Mouse (Mus musculus): ENCODE measurements at regions not wholly inside any gene's neighbourhood (a gene's known extent, or its start where the extent isn't known, plus 50 kb on each side); places are given as distances from the start of the nearest gene placed in this dataset.

GRCm38 (mm10) chr2:123267036-123267435, 502.0 kb downstream of the Sqor start:
- 77% methylated on average over 4 of the region's 4 CpGs for WGBS

DNA sequence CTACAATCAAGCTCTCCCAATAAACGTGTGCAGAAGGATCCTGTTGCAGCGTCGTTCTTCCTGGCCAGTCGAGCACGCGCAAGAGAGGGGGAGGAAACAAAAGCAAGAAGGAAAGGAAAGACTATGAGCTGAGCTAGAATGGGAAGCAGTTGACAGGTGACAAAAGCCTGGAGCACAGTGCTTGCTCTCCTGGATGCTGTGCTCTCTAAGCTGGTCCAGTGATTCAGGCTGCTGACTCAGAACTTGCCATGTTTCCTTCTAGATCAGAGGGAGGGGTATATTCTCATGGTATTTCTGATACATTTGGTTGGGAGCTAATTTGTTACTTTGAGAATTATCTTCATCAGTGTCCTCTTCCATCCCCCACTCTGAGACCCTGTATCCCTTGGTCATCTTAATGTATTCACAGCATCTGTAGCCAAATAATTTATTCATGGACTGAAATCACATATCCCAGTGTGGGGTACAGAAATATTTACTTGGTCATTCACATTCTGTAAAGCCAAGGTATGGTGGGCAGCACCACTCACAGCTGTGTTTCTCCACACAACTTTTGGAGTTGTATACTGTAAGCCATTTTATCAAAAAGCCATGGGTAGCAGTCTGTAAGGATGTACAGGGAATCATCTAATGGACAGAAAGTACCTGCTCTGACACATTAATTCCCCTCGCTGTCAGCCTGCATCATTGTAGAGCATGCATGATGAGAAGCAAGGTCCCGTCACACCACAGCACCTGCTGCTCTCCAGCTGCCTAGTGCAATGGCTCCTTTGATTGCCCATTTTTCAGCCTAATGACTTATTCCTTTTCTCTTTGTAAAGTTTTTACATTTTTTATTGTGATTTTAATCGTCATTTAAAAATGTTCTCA, 510.1 kb downstream of the Sqor start:
- no peaks in the 10 kb centered on the region for H3K9me3 ChIP-seq (replicated peaks; ENCODE audit: control insufficient read depth, low read length)
- ATAC-seq (replicated peaks; ENCODE audit: insufficient number of reproducible peaks, low FRiP score, low TSS enrichment, low read depth) = no peak
- DNase-seq (ENCODE audit: low spot score) = no peak
- H3K4me1 ChIP-seq (ENCODE audit: control insufficient read depth, insufficient read depth, low read length) = no peaks in the 10 kb centered on the region
- 86% methylated on average over 9 of the region's 9 CpGs for WGBS
- H3K4me2 ChIP-seq (ENCODE audit: low read depth, low read length) = no peak overlapping the region
- H3K36me3 ChIP-seq (replicated peaks; ENCODE audit: control insufficient read depth, insufficient read depth, low read depth, low read length) = no peaks in the 10 kb centered on the region
- H3K4me3 ChIP-seq (ENCODE audit: low read depth, low read length) = no peak overlapping the region
- H3K27ac ChIP-seq (replicated peaks; ENCODE audit: low read depth, low read length) = no peak overlapping the region
- no peaks in the 10 kb centered on the region for H3K27me3 ChIP-seq (ENCODE audit: control insufficient read depth, insufficient read depth, low read length)
- H3K9ac ChIP-seq (replicated peaks; ENCODE audit: low read length) = no peak overlapping the region

More at GRCm38 (mm10) chr2:123267036-123267435, 502.0 kb downstream of the Sqor start:
- Histone ChIP-seq H3K4me2 (ENCODE audit: low read depth, low read length) (no peak overlapping the region), H3K27ac (replicated peaks; ENCODE audit: low read depth, low read length) (no peak overlapping the region), H3K27me3 (ENCODE audit: control insufficient read depth, insufficient read depth, low read length) (no peaks in the 10 kb centered on the region), H3K4me3 (ENCODE audit: low read depth, low read length) (no peak overlapping the region), H3K36me3 (replicated peaks; ENCODE audit: control insufficient read depth, insufficient read depth, low read depth, low read length) (no peaks in the 10 kb centered on the region), H3K9me3 (replicated peaks; ENCODE audit: control insufficient read depth, low read length) (no peaks in the 10 kb centered on the region), H3K9ac (replicated peaks; ENCODE audit: low read length) (no peak overlapping the region), H3K4me1 (ENCODE audit: control insufficient read depth, insufficient read depth, low read length) (no peaks in the 10 kb centered on the region)
- ATAC-seq (replicated peaks; ENCODE audit: insufficient number of reproducible peaks, low FRiP score, low TSS enrichment, low read depth) (no peak), DNase-seq (ENCODE audit: low spot score) (no peak)

- 79% methylated on average over 6 of the region's 6 CpGs for WGBS
Measured at GRCm38 (mm10) chr2:123275736-123276330, 510.8 kb downstream of the Sqor start.

GRCm38 (mm10) chr2:123311554-123312276, 546.7 kb downstream of the Sqor start:
- Histone ChIP-seq H3K9ac (replicated peaks; ENCODE audit: low read length) (no peak overlapping the region), H3K9me3 (replicated peaks; ENCODE audit: control insufficient read depth, low read length) (no peaks in the 10 kb centered on the region), H3K36me3 (replicated peaks; ENCODE audit: control insufficient read depth, insufficient read depth, low read depth, low read length) (no peaks in the 10 kb centered on the region), H3K27me3 (ENCODE audit: control insufficient read depth, insufficient read depth, low read length) (no peaks in the 10 kb centered on the region), H3K27ac (replicated peaks; ENCODE audit: low read depth, low read length) (no peak overlapping the region), H3K4me1 (ENCODE audit: control insufficient read depth, insufficient read depth, low read length) (no peaks in the 10 kb centered on the region), H3K4me2 (ENCODE audit: low read depth, low read length) (no peak overlapping the region), H3K4me3 (ENCODE audit: low read depth, low read length) (no peak overlapping the region)
- no peak for DNase-seq (ENCODE audit: low spot score)
- 74% methylated on average over 6 of the region's 6 CpGs for WGBS
- ATAC-seq (replicated peaks; ENCODE audit: insufficient number of reproducible peaks, low FRiP score, low TSS enrichment, low read depth) = no peak

More at GRCm38 (mm10) chr2:123275736-123276330, 510.8 kb downstream of the Sqor start:
- DNase-seq (ENCODE audit: low spot score) (no peak), ATAC-seq (replicated peaks; ENCODE audit: insufficient number of reproducible peaks, low FRiP score, low TSS enrichment, low read depth) (no peak)
- H3K9ac ChIP-seq (replicated peaks; ENCODE audit: low read length) = no peak overlapping the region
- H3K27me3 ChIP-seq (ENCODE audit: control insufficient read depth, insufficient read depth, low read length) = no peaks in the 10 kb centered on the region
- H3K36me3 ChIP-seq (replicated peaks; ENCODE audit: control insufficient read depth, insufficient read depth, low read depth, low read length) = no peaks in the 10 kb centered on the region
- H3K9me3 ChIP-seq (replicated peaks; ENCODE audit: control insufficient read depth, low read length) = no peaks in the 10 kb centered on the region
- H3K4me1 ChIP-seq (ENCODE audit: control insufficient read depth, insufficient read depth, low read length) = no peaks in the 10 kb centered on the region
- H3K4me3 ChIP-seq (ENCODE audit: low read depth, low read length) = no peak overlapping the region
- no peak overlapping the region for H3K27ac ChIP-seq (replicated peaks; ENCODE audit: low read depth, low read length)
- H3K4me2 ChIP-seq (ENCODE audit: low read depth, low read length) = no peak overlapping the region

- Histone ChIP-seq H3K4me1 (ENCODE audit: control insufficient read depth, insufficient read depth, low read length) (no peaks in the 10 kb centered on the region), H3K4me2 (ENCODE audit: low read depth, low read length) (no peak overlapping the region), H3K27me3 (ENCODE audit: control insufficient read depth, insufficient read depth, low read length) (no peaks in the 10 kb centered on the region), H3K9ac (replicated peaks; ENCODE audit: low read length) (no peak overlapping the region), H3K4me3 (ENCODE audit: low read depth, low read length) (no peak overlapping the region), H3K36me3 (replicated peaks; ENCODE audit: control insufficient read depth, insufficient read depth, low read depth, low read length) (no peaks in the 10 kb centered on the region), H3K27ac (replicated peaks; ENCODE audit: low read depth, low read length) (no peak overlapping the region), H3K9me3 (replicated peaks; ENCODE audit: control insufficient read depth, low read length) (no peaks in the 10 kb centered on the region)
- ATAC-seq (replicated peaks; ENCODE audit: insufficient number of reproducible peaks, low FRiP score, low TSS enrichment, low read depth) (peak; percentile 81; the same call in 1 of the 2 replicates), DNase-seq (ENCODE audit: low spot score) (peak; percentile 85)
- WGBS = 26% methylated on average over 8 of the region's 8 CpGs
Measured at GRCm38 (mm10) chr2:123312277-123312617, 547.2 kb downstream of the Sqor start.

GRCm38 (mm10) chr2:123320448-123321097, 555.5 kb downstream of the Sqor start:
- no peak overlapping the region for H3K4me3 ChIP-seq (ENCODE audit: low read depth, low read length)
- DNase-seq (ENCODE audit: low spot score) (no peak), ATAC-seq (replicated peaks; ENCODE audit: insufficient number of reproducible peaks, low FRiP score, low TSS enrichment, low read depth) (no peak)
- H3K9ac ChIP-seq (replicated peaks; ENCODE audit: low read length) = no peak overlapping the region
- no peak overlapping the region for H3K4me2 ChIP-seq (ENCODE audit: low read depth, low read length)
- H3K36me3 ChIP-seq (replicated peaks; ENCODE audit: control insufficient read depth, insufficient read depth, low read depth, low read length) = no peaks in the 10 kb centered on the region
- no peaks in the 10 kb centered on the region for H3K4me1 ChIP-seq (ENCODE audit: control insufficient read depth, insufficient read depth, low read length)
- H3K27ac ChIP-seq (replicated peaks; ENCODE audit: low read depth, low read length) = no peak overlapping the region
- H3K27me3 ChIP-seq (ENCODE audit: control insufficient read depth, insufficient read depth, low read length) = no peaks in the 10 kb centered on the region
- 86% methylated on average over 4 of the region's 4 CpGs for WGBS
- H3K9me3 ChIP-seq (replicated peaks; ENCODE audit: control insufficient read depth, low read length) = no peaks in the 10 kb centered on the region

DNA sequence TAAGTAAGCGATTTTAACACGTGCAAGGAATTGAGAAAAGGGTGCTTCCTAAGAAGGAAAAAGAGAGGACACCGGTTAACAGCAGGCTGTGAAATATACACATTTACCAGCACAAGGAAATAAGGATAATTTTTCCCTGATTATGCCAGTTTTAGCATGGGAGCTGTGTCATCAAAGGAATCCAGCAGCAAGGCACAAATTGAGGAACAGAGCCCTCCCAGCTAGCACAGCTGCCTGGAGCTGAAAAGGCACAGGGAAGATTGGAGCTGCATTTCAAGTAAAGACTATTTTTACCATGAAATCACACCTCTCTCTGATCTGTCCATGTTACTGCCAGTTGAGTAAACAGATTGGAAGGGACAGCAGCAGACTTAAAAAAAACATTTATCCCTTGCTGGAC, 558.7 kb downstream of the Sqor start:
- WGBS = 80% methylated on average over 3 of the region's 3 CpGs
- DNase-seq (ENCODE audit: low spot score) = no peak
- no peaks in the 10 kb centered on the region for H3K9me3 ChIP-seq (replicated peaks; ENCODE audit: control insufficient read depth, low read length)
- H3K27me3 ChIP-seq (ENCODE audit: control insufficient read depth, insufficient read depth, low read length) = no peaks in the 10 kb centered on the region
- no peaks in the 10 kb centered on the region for H3K36me3 ChIP-seq (replicated peaks; ENCODE audit: control insufficient read depth, insufficient read depth, low read depth, low read length)
- no peak for ATAC-seq (replicated peaks; ENCODE audit: insufficient number of reproducible peaks, low FRiP score, low TSS enrichment, low read depth)
- no peak overlapping the region for H3K4me2 ChIP-seq (ENCODE audit: low read depth, low read length)
- no peak overlapping the region for H3K4me3 ChIP-seq (ENCODE audit: low read depth, low read length)
- no peak overlapping the region for H3K9ac ChIP-seq (replicated peaks; ENCODE audit: low read length)
- H3K27ac ChIP-seq (replicated peaks; ENCODE audit: low read depth, low read length) = no peak overlapping the region
- H3K4me1 ChIP-seq (ENCODE audit: control insufficient read depth, insufficient read depth, low read length) = no peaks in the 10 kb centered on the region

All from embryonic facial prominence, embryonic 11.5 days (tissue).